Mouse (Mus musculus) lung, embryonic 15.5 days (tissue): ENCODE measurements at regions not wholly inside any gene's neighbourhood (a gene's known extent, or its start where the extent isn't known, plus 50 kb on each side); places are given as distances from the start of the nearest gene placed in this dataset.

ENCODE experiments used
- ATAC-seq: fragments of 200-750 bp; cut with Nextera tagmentation; 2 replicates; pipeline ENCODE4 v1.8.0; 2017; ENCODE audit warnings: moderate number of reproducible peaks, borderline replicate concordance; ENCODE audit not compliant: low FRiP score, low TSS enrichment; ENCODE audit errors: extremely low read depth
- H3K27ac ChIP-seq: fragments of 300-500 bp; sonication (generic); 2 replicates; pipeline ENCODE4 v1.5.1; 2015; ENCODE audit warnings: moderate library complexity, mild to moderate bottlenecking, inconsistent platforms
- H3K27me3 ChIP-seq: fragments of 300-500 bp; sonication (generic); 2 replicates; pipeline ENCODE4 v1.6.1; 2015; ENCODE audit warnings: inconsistent platforms
- H3K36me3 ChIP-seq: fragments of 300-500 bp; sonication (generic); 2 replicates; pipeline ENCODE4 v1.6.1; 2015; ENCODE audit warnings: inconsistent platforms
- H3K4me1 ChIP-seq: fragments of 300-500 bp; sonication (generic); 2 replicates; pipeline ENCODE4 v1.6.1; 2015; ENCODE audit warnings: inconsistent platforms
- H3K4me2 ChIP-seq: fragments of 300-500 bp; sonication (generic); 2 replicates; pipeline ENCODE4 v1.6.1; 2015; ENCODE audit warnings: inconsistent platforms, mild to moderate bottlenecking, moderate library complexity
- H3K4me3 ChIP-seq: fragments of 300-500 bp; sonication (generic); 2 replicates; pipeline ENCODE4 v1.5.1; 2015; ENCODE audit warnings: mild to moderate bottlenecking, inconsistent platforms
- H3K9ac ChIP-seq: fragments of 300-500 bp; sonication (generic); 2 replicates; pipeline ENCODE4 v1.6.1; 2015; ENCODE audit warnings: inconsistent platforms
- H3K9me3 ChIP-seq: fragments of 300-500 bp; sonication (generic); 2 replicates; pipeline ENCODE4 v1.6.1; 2016; ENCODE audit warnings: inconsistent platforms
- WGBS: fragments of 180-500 bp; shearing (Covaris S2); methylation state at CpG from one replicate; pipeline ENCODE4 v1.1.7; 2015; 5-methylcytosine and 5-hydroxymethylcytosine counted together

DNA sequence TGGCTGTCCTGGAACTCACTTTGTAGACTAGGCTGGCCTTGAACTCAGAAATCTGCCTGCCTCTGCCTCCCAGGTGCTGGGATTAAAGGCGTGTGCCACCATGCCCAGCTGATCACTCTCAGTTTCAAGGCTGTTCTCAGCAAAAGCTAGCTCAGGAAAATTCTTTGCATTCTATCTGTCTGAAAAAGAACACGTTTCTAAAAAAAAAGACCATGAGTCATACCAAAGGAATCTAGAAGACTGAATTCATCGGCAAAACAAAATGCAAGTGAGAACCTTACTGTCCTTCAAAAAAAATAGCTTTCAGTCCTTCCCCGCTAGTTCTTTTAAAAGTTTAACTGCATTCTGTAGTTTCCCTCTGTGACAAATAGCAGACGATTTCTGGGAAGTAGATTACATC is 596.3 kb upstream of the Syt1 start:
- no peak for ATAC-seq
- no peak overlapping the region for H3K4me3 ChIP-seq
- no peak overlapping the region for H3K27ac ChIP-seq
- no peak overlapping the region for H3K9ac ChIP-seq
- no peaks in the 10 kb centered on the region for H3K36me3 ChIP-seq
- no peaks in the 10 kb centered on the region for H3K4me1 ChIP-seq
- no peak overlapping the region for H3K4me2 ChIP-seq
- no peaks in the 10 kb centered on the region for H3K9me3 ChIP-seq
- H3K27me3 ChIP-seq, result no peaks in the 10 kb centered on the region
- WGBS, result 57% methylated on average over 5 of the region's 5 CpGs

DNA sequence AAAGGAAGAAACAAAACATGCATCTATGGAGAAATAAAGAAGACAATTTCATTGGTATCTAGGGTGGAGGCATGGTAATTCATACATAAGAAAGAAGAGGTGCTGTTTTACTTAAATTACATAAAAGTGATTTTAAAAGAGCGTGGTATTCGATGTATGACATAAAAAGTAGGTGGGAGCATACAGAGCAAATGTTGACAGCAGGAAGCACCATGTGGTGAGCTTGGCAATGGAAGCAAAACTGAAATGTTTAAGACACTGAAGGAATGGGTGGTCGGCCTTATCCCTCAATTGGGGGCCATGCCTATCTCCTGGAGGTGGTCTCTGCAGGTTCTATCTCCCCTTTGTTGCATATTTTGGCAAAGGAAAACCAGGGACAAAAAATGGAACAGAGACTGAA is 592.5 kb upstream of the Syt1 start:
- no peak overlapping the region for H3K4me3 ChIP-seq
- no peaks in the 10 kb centered on the region for H3K9me3 ChIP-seq
- H3K4me1 ChIP-seq, result no peaks in the 10 kb centered on the region
- no peak overlapping the region for H3K27ac ChIP-seq
- no peaks in the 10 kb centered on the region for H3K36me3 ChIP-seq
- 63% methylated on average over 3 of the region's 3 CpGs for WGBS
- no peak for ATAC-seq
- no peak overlapping the region for H3K9ac ChIP-seq
- no peaks in the 10 kb centered on the region for H3K27me3 ChIP-seq
- H3K4me2 ChIP-seq, result no peak overlapping the region

DNA sequence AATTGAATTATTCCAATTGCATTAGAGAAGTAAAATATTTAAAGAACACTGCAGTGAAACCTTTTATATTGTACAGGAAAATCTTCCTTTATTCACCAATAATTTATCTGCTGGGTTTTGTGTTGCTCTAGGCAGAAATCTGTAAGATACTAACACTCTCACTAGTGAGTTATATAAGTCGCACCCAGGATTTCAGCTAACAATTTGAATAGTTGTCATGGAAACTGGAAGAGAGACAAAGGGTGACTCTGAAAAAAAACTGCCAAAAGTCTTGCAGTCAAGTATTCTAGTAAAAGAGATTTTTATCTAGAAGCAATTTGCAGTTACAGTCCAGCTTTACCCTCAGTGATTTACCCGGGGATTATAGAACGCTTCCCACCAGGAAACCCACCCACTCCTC is 587.8 kb upstream of the Syt1 start:
- Histone ChIP-seq H3K9me3 (no peaks in the 10 kb centered on the region), H3K36me3 (no peaks in the 10 kb centered on the region), H3K27me3 (no peaks in the 10 kb centered on the region), H3K9ac (no peak overlapping the region), H3K4me2 (no peak overlapping the region), H3K4me3 (no peak overlapping the region), H3K4me1 (no peaks in the 10 kb centered on the region), H3K27ac (no peak overlapping the region)
- ATAC-seq, result no peak
- 63% methylated on average over 3 of the region's 3 CpGs for WGBS

DNA sequence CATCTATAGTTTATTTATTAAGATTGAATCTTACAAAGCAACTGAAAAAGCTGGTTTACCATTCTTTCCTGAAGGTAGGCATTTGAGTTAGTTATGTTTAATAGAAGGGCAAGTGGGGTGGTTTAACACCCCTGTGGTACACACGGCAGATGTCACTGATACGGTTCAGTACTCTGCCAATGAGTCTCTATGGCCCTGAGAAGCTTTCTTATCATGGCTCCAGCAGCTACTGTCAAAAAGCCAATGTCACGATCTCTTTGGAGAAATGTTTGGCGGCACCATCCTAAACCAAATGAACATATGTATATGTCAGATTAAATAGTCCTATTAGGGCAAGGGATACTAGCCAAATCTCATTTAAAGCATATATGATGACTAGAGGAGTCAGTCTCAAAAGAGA is 562.4 kb upstream of the Syt1 start:
- ATAC-seq, result no peak

DNA sequence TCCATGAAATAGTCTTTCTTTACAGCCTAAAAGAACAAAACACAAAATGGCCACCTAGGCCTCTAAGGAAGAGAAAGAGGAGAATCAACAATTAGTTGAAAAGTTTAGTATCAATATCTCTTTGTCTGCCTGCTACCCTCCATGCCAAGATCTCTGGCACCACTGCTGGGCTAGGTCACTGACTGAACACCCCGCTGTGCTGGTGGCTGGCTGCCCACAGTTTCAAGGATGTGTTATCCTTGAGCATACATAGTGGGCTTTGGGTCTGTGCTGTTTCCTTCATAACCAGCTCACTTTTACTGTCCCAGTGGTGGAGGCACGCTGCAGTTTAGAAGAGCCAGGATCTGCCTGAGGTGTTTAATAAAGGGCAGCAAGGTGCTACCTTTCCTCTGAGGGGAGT is 559.0 kb upstream of the Syt1 start:
- Histone ChIP-seq H3K4me2 (no peak overlapping the region), H3K4me1 (no peaks in the 10 kb centered on the region), H3K27me3 (no peaks in the 10 kb centered on the region), H3K27ac (no peak overlapping the region), H3K36me3 (no peaks in the 10 kb centered on the region), H3K4me3 (no peak overlapping the region), H3K9me3 (no peaks in the 10 kb centered on the region), H3K9ac (no peak overlapping the region)
- 81% methylated on average over 2 of the region's 2 CpGs for WGBS
- no peak for ATAC-seq

More for the DNA sequence above, 562.4 kb upstream of the Syt1 start:
- Histone ChIP-seq H3K27ac (no peak overlapping the region), H3K9me3 (no peaks in the 10 kb centered on the region), H3K9ac (no peak overlapping the region), H3K27me3 (no peaks in the 10 kb centered on the region), H3K4me2 (no peak overlapping the region), H3K4me1 (no peaks in the 10 kb centered on the region), H3K36me3 (no peaks in the 10 kb centered on the region), H3K4me3 (no peak overlapping the region)
- WGBS, result 89% methylated on average over 4 of the region's 4 CpGs

DNA sequence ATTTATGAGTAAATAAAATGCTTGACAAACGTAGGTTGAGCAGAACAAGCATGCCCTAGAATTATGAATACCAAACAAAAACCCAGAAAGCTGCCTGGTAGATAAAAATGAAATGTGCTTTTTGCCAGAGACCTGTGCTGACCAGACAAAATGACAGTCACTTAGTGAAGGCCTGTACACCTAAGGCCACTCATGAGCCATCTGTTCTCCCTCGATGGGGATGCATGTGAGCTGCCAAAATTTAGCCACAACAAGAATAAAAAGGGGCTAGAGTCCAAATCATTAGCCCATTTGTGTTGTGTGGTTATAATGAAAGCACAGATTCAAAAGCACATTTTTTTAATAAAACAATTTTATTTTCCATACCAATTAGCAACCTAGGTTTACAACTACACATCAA is 555.9 kb upstream of the Syt1 start:
- no peaks in the 10 kb centered on the region for H3K36me3 ChIP-seq
- H3K4me2 ChIP-seq, result no peak overlapping the region
- H3K9ac ChIP-seq, result no peak overlapping the region
- H3K27me3 ChIP-seq, result no peaks in the 10 kb centered on the region
- H3K4me3 ChIP-seq, result no peak overlapping the region
- no peak for ATAC-seq
- no peaks in the 10 kb centered on the region for H3K4me1 ChIP-seq
- 78% methylated on average over 2 of the region's 2 CpGs for WGBS
- H3K27ac ChIP-seq, result no peak overlapping the region
- H3K9me3 ChIP-seq, result no peaks in the 10 kb centered on the region

DNA sequence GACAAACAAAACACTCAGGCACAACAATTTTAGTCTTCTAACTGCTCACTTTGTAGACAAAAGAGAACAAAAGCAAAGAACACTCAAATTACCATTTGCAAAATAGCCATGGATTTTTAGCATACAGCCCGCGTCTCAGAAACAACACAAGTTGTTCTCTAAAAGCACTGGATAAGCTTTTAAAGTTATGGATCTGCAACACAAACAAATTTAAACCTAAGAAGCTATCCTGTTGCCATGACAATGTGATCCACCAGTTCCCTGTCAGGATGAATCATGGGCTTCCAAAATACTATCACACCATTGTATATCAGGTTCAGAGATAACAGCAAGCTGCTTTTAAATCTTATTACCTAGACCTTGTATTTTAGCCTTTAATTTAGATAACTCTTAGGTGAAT is 550.9 kb upstream of the Syt1 start:
- Histone ChIP-seq H3K4me2 (no peak overlapping the region), H3K4me1 (no peaks in the 10 kb centered on the region), H3K9ac (no peak overlapping the region), H3K9me3 (no peaks in the 10 kb centered on the region), H3K27me3 (no peaks in the 10 kb centered on the region), H3K36me3 (no peaks in the 10 kb centered on the region), H3K4me3 (no peak overlapping the region), H3K27ac (no peak overlapping the region)
- WGBS, result 71% methylated on average over 2 of the region's 2 CpGs
- ATAC-seq, result no peak

DNA sequence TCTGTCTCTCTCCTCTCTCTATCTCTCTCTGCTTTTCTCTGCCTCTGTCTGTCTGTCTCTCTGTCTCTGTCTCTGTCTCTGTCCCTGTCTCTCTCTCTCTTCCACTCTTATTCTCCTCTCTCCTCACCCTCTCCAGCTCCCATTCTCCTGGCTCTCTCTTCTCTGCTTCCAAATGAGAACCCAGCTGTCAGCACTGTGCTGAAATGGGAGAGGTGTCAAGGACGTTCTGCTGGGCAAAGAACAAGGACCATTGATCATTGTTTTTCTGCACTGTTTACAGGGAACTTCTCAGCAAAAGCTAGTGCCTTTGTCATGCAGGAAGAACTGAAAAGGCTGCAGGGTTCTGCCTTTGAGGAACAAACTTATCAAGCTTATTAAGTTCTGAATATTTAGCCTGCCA is 550.3 kb upstream of the Syt1 start:
- no peak overlapping the region for H3K9ac ChIP-seq
- no peaks in the 10 kb centered on the region for H3K27me3 ChIP-seq
- no peak for ATAC-seq
- H3K4me2 ChIP-seq, result no peak overlapping the region
- WGBS, result 4% methylated on average over 1 of the region's 1 CpGs
- no peaks in the 10 kb centered on the region for H3K36me3 ChIP-seq
- no peak overlapping the region for H3K4me3 ChIP-seq
- H3K27ac ChIP-seq, result no peak overlapping the region
- H3K9me3 ChIP-seq, result no peaks in the 10 kb centered on the region
- no peaks in the 10 kb centered on the region for H3K4me1 ChIP-seq

DNA sequence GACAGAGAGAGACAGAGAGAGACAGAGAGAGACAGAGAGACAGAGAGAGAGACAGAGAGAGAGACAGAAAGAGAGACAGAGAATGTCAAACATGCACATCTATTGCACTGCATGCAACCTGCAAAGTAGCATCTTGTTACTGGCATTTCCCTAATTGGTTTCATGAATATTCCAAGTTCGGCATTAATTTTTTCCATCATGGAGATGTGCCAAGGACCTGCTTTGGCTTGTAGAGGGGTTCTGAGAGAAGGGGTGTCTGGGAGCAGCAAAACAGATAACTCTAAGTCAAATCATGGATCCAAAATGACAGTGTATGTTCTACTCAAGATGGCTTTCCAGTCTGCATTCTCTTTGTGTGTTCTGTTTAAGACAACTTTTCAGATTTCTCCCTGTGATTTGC is 532.5 kb upstream of the Syt1 start:
- no peaks in the 10 kb centered on the region for H3K27me3 ChIP-seq
- no peak overlapping the region for H3K27ac ChIP-seq
- H3K4me3 ChIP-seq, result no peak overlapping the region
- H3K36me3 ChIP-seq, result no peaks in the 10 kb centered on the region
- H3K4me2 ChIP-seq, result no peak overlapping the region
- no peaks in the 10 kb centered on the region for H3K4me1 ChIP-seq
- 86% methylated on average over 1 of the region's 1 CpGs for WGBS
- no peak for ATAC-seq
- no peak overlapping the region for H3K9ac ChIP-seq
- no peaks in the 10 kb centered on the region for H3K9me3 ChIP-seq

DNA sequence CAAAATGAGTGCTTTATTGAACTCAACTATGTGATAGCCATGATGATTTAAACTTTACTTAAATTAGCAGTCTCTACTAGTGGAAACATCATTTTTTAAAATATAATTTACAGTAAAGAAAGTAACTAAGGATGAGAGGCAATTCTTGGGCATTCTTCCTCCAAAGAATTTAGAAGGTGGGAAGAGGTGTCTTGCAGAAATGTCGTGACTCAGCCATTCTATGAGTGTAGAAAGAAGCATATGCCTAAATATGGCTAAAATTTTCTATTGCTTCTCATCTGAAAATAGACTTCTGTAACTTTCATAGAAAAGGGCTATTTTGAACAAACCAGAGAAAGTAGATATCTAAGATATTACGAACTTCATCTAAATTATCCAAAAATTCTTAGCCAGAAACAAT is 529.4 kb upstream of the Syt1 start:
- Histone ChIP-seq H3K4me2 (no peak overlapping the region), H3K9me3 (no peaks in the 10 kb centered on the region), H3K27me3 (no peaks in the 10 kb centered on the region), H3K4me3 (no peak overlapping the region), H3K27ac (no peak overlapping the region), H3K36me3 (no peaks in the 10 kb centered on the region), H3K9ac (no peak overlapping the region), H3K4me1 (no peaks in the 10 kb centered on the region)
- ATAC-seq, result no peak
- WGBS, result 85% methylated on average over 2 of the region's 2 CpGs

DNA sequence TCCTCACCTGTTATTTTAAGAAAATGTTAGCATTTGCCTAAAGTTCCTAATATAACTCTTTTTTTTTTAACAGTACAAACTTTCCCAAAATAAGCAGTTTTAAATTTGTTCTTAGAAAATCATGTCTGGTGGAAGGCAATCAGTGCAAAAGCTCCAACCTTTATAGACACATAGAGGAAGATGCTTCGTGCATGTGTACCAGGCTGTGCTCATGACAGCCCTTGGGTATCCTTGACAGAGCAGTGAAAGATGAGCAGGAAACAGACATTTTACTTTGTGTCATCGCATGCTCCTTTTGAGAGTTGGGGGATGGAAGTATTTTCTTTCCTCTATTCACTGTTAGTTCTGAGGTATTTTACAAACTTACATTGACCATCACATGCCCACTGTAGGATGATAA is 517.3 kb upstream of the Syt1 start:
- no peaks in the 10 kb centered on the region for H3K27me3 ChIP-seq
- no peak overlapping the region for H3K27ac ChIP-seq
- H3K36me3 ChIP-seq, result no peaks in the 10 kb centered on the region
- no peak overlapping the region for H3K4me2 ChIP-seq
- no peak for ATAC-seq
- H3K9ac ChIP-seq, result no peak overlapping the region
- no peaks in the 10 kb centered on the region for H3K9me3 ChIP-seq
- no peak overlapping the region for H3K4me3 ChIP-seq
- WGBS, result 74% methylated on average over 2 of the region's 2 CpGs
- no peaks in the 10 kb centered on the region for H3K4me1 ChIP-seq

DNA sequence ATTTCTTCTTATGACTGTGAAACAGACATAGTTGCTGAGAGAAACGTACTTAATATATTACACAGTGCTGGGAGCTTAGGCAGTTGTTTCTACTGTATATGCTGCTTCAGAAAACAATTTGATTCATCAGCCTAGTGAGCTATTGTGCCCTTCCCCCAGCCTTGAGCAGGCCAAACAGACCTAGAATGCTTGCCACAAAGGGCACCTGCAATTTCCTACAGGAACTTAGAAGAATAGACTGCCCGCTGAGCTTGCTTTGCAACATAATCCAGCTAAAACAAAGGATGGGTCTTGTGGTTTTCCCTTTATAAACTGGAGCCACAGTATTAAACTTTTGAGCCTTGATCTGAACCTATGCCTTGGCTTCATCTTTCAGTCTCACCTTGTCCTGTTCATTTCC is 510.9 kb upstream of the Syt1 start:
- no peak overlapping the region for H3K27ac ChIP-seq
- H3K4me3 ChIP-seq, result no peak overlapping the region
- H3K9me3 ChIP-seq, result no peaks in the 10 kb centered on the region
- no peak overlapping the region for H3K9ac ChIP-seq
- no peak overlapping the region for H3K4me2 ChIP-seq
- ATAC-seq, result no peak
- H3K27me3 ChIP-seq, result no peaks in the 10 kb centered on the region
- no peaks in the 10 kb centered on the region for H3K4me1 ChIP-seq
- 40% methylated on average over 2 of the region's 2 CpGs for WGBS
- no peaks in the 10 kb centered on the region for H3K36me3 ChIP-seq

DNA sequence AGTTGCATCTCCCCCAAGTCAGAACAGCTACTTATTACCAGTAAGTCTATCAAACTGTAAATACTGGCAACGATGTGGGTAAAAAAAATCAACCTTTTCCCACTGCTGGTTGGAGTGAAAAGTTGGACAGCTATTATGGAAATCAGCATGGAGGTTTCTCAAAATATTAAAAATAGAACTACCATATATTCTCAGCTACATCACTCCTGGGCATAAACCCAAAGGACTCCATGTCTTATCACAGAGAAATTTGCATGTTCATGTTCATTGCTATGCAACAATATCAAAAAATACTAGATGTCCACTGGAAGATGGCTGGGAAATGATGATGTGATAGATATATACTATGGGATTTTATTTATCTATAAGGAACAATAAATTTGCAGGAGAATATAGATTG is 506.9 kb upstream of the Syt1 start:
- Histone ChIP-seq H3K27me3 (no peaks in the 10 kb centered on the region), H3K9ac (no peak overlapping the region), H3K4me3 (no peak overlapping the region), H3K36me3 (no peaks in the 10 kb centered on the region), H3K4me1 (no peaks in the 10 kb centered on the region), H3K9me3 (no peaks in the 10 kb centered on the region), H3K4me2 (no peak overlapping the region), H3K27ac (no peak overlapping the region)
- WGBS, result 69% methylated on average over 1 of the region's 1 CpGs
- no peak for ATAC-seq
